Mouse (Mus musculus): ENCODE results near the gene Dnajc22. TPM values are rescaled to one million over a fixed set of nuclear protein-coding genes. Genes with fewer than 3 reads are reported as not detected.

The Dnajc22 gene
- polyA plus RNA-seq, 1 experiment from 2014 or later: 0.75 TPM

DNA sequence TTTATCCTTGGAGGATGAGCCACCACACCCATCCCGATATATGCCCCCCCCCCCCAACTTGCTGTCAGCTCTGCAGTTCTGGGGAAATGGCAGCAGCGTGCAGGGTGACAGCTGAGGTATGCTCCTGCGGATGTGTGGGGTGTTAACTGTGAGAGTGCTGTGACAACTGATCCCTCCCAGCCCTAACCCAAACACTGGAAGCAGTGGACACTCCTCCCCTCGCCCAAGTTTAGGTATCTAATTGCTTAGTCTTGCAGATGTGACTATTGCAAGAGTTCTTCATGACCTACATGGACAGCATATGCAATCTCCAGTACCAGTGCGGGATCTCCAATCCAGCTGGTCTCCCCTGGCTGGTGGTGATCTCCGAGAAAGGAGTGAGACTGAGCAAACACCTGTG, 2.4 kb downstream of the Dnajc22 start:
- Histone ChIP-seq H3K9me3 (replicated peaks; ENCODE audit: control insufficient read depth, low read length, poor library complexity, severe bottlenecking) (no peaks in the 10 kb centered on the region), H3K27ac (ENCODE audit: low read length) (no peak overlapping the region), H3K4me2 (ENCODE audit: low read length) (no peak overlapping the region), H3K4me1 (ENCODE audit: control insufficient read depth, insufficient read depth, low read length) (peaks cover 37% of the 10 kb centered on the region), H3K27me3 (ENCODE audit: control insufficient read depth, insufficient read depth, low read depth, low read length) (peaks cover 27% of the 10 kb centered on the region), H3K4me3 (ENCODE audit: low read depth, low read length) (no peak overlapping the region), H3K9ac (ENCODE audit: low read depth, low read length) (no peak overlapping the region), H3K36me3 (ENCODE audit: control insufficient read depth, insufficient read depth, low read length) (no peaks in the 10 kb centered on the region)
- 10% methylated on average over 6 of the region's 6 CpGs for WGBS
- ATAC-seq: no peak

GRCm38 (mm10) chr15:99096061-99096793, 3.3 kb downstream of the Dnajc22 start:
- Histone ChIP-seq H3K4me2 (ENCODE audit: low read length) (peak overlapping the region; percentile 69), H3K27me3 (ENCODE audit: control insufficient read depth, insufficient read depth, low read depth, low read length) (peaks cover 27% of the 10 kb centered on the region), H3K36me3 (ENCODE audit: control insufficient read depth, insufficient read depth, low read length) (no peaks in the 10 kb centered on the region), H3K9ac (ENCODE audit: low read depth, low read length) (peak overlapping the region; percentile 47), H3K27ac (ENCODE audit: low read length) (no peak overlapping the region), H3K9me3 (replicated peaks; ENCODE audit: control insufficient read depth, low read length, poor library complexity, severe bottlenecking) (no peaks in the 10 kb centered on the region), H3K4me1 (ENCODE audit: control insufficient read depth, insufficient read depth, low read length) (peaks cover 37% of the 10 kb centered on the region), H3K4me3 (ENCODE audit: low read depth, low read length) (peak overlapping the region; percentile 39)
- ATAC-seq: no peak
- WGBS: 5% methylated on average over 24 of the region's 24 CpGs

- Histone ChIP-seq H3K36me3 (ENCODE audit: control insufficient read depth, insufficient read depth, low read length) (no peaks in the 10 kb centered on the region), H3K27ac (ENCODE audit: low read length) (no peak overlapping the region), H3K4me1 (ENCODE audit: control insufficient read depth, insufficient read depth, low read length) (peaks cover 37% of the 10 kb centered on the region), H3K4me3 (ENCODE audit: low read depth, low read length) (peak overlapping the region; percentile 39), H3K27me3 (ENCODE audit: control insufficient read depth, insufficient read depth, low read depth, low read length) (peaks cover 27% of the 10 kb centered on the region), H3K9ac (ENCODE audit: low read depth, low read length) (peak overlapping the region; percentile 47), H3K4me2 (ENCODE audit: low read length) (peak overlapping the region; percentile 69), H3K9me3 (replicated peaks; ENCODE audit: control insufficient read depth, low read length, poor library complexity, severe bottlenecking) (no peaks in the 10 kb centered on the region)
- WGBS: 1% methylated on average over 47 of the region's 58 CpGs
- no peak for ATAC-seq
These were observed 4.0 kb downstream of the Dnajc22 start for GRCm38 (mm10) chr15:99096831-99097500.

GRCm38 (mm10) chr15:99097840-99098492, 5.0 kb downstream of the Dnajc22 start:
- Histone ChIP-seq H3K4me3 (ENCODE audit: low read depth, low read length) (peak overlapping the region; percentile 39), H3K4me2 (ENCODE audit: low read length) (peak overlapping the region; percentile 69), H3K4me1 (ENCODE audit: control insufficient read depth, insufficient read depth, low read length) (peaks cover 37% of the 10 kb centered on the region), H3K9ac (ENCODE audit: low read depth, low read length) (peak overlapping the region; percentile 41), H3K36me3 (ENCODE audit: control insufficient read depth, insufficient read depth, low read length) (no peaks in the 10 kb centered on the region), H3K27me3 (ENCODE audit: control insufficient read depth, insufficient read depth, low read depth, low read length) (peaks cover 27% of the 10 kb centered on the region), H3K9me3 (replicated peaks; ENCODE audit: control insufficient read depth, low read length, poor library complexity, severe bottlenecking) (no peaks in the 10 kb centered on the region), H3K27ac (ENCODE audit: low read length) (no peak overlapping the region)
- ATAC-seq: no peak
- under 1% methylated on average over 39 of the region's 39 CpGs for WGBS

GRCm38 (mm10) chr15:99098493-99098861, 5.5 kb downstream of the Dnajc22 start:
- H3K9me3 ChIP-seq (replicated peaks; ENCODE audit: control insufficient read depth, low read length, poor library complexity, severe bottlenecking): no peaks in the 10 kb centered on the region
- peaks cover 27% of the 10 kb centered on the region for H3K27me3 ChIP-seq (ENCODE audit: control insufficient read depth, insufficient read depth, low read depth, low read length)
- no peak overlapping the region for H3K27ac ChIP-seq (ENCODE audit: low read length)
- ATAC-seq: no peak
- WGBS: 0% methylated on average over 9 of the region's 9 CpGs
- peak overlapping the region; percentile 39; the same call in 1 of the 2 replicates for H3K4me3 ChIP-seq (ENCODE audit: low read depth, low read length)
- H3K9ac ChIP-seq (ENCODE audit: low read depth, low read length): peak overlapping the region; percentile 41; the same call in 1 of the 2 replicates
- H3K4me2 ChIP-seq (ENCODE audit: low read length): peak overlapping the region; percentile 69
- peaks cover 32% of the 10 kb centered on the region for H3K4me1 ChIP-seq (ENCODE audit: control insufficient read depth, insufficient read depth, low read length)
- no peaks in the 10 kb centered on the region for H3K36me3 ChIP-seq (ENCODE audit: control insufficient read depth, insufficient read depth, low read length)

DNA sequence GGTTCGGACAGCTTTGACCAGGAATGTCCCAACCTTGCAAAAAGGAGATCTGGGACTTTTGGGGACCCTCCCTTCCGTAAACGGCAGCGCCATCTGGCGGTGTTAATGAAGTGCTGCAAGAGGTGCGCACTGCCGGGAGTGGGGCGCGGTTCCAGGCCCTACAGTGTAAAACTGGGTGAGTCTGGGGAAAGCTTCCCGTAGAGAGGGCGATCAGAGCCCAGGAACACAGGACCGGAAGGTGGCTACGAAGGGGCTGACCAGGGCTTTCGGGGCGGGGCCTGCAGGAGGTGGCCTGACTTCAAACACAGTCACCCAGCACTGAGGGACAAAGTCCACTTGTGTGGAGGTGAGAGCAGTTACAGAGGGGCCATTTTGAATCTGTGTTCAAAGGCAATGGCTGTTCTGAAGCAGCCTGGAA, 6.2 kb downstream of the Dnajc22 start:
- WGBS: 1% methylated on average over 15 of the region's 15 CpGs
- no peaks in the 10 kb centered on the region for H3K36me3 ChIP-seq (ENCODE audit: control insufficient read depth, insufficient read depth, low read length)
- H3K4me2 ChIP-seq (ENCODE audit: low read length): 0 out of 2 replicates have a peak overlapping the region, but pooled peaks have one; percentile 1
- no peak overlapping the region for H3K4me3 ChIP-seq (ENCODE audit: low read depth, low read length)
- no peak overlapping the region for H3K9ac ChIP-seq (ENCODE audit: low read depth, low read length)
- no peak overlapping the region for H3K27ac ChIP-seq (ENCODE audit: low read length)
- H3K9me3 ChIP-seq (replicated peaks; ENCODE audit: control insufficient read depth, low read length, poor library complexity, severe bottlenecking): no peaks in the 10 kb centered on the region
- peaks cover 27% of the 10 kb centered on the region for H3K27me3 ChIP-seq (ENCODE audit: control insufficient read depth, insufficient read depth, low read depth, low read length)
- H3K4me1 ChIP-seq (ENCODE audit: control insufficient read depth, insufficient read depth, low read length): peaks cover 29% of the 10 kb centered on the region
- ATAC-seq: no peak

DNA sequence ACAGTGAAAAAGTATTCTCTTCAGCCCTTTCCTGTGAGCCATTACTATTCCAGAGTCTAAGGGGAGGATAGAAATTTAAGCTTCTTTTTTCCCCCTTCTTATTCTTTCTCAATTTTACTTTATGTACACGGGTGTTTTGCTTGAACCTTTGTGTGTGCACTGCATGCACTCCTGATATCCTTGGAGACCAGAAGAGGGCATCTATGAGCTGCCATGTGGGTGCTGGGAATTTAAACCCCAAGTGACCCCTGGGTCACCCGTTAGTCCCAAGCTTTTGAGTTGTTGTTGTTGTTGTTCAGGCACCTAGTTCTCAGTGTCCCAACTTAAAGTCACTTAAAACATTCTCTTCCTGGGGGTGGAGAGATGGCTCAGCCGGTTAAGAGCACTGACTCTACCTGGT, 7.0 kb downstream of the Dnajc22 start:
- 51% methylated on average over 3 of the region's 3 CpGs for WGBS
- Histone ChIP-seq H3K27me3 (ENCODE audit: control insufficient read depth, insufficient read depth, low read depth, low read length) (peaks cover 23% of the 10 kb centered on the region), H3K4me2 (ENCODE audit: low read length) (no peak overlapping the region)

DNA sequence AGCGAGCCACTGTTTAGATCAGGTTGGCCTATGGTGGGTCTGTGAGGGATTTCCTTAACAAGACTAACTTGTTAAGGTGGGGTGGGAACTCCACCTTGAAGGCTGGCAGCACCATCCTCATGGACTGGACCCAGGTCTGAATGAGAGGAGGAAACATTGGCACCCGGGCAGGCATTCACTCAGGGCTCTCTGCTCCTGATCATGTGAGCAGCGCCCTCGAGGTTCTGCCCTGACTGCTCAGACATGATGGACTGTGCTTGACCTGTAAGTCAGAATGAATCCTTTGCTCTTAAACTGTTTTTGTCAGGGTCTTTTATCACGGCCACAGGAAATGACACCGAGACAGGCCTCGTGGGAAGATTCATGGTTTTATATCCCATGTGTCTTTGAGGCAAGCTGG, 12.3 kb downstream of the Dnajc22 start:
- Histone ChIP-seq H3K27ac (ENCODE audit: low read length) (no peak overlapping the region), H3K4me1 (ENCODE audit: control insufficient read depth, insufficient read depth, low read length) (no peaks in the 10 kb centered on the region), H3K27me3 (ENCODE audit: control insufficient read depth, insufficient read depth, low read depth, low read length) (no peaks in the 10 kb centered on the region), H3K36me3 (ENCODE audit: control insufficient read depth, insufficient read depth, low read length) (no peaks in the 10 kb centered on the region), H3K4me2 (ENCODE audit: low read length) (no peak overlapping the region), H3K9me3 (replicated peaks; ENCODE audit: control insufficient read depth, low read length, poor library complexity, severe bottlenecking) (no peaks in the 10 kb centered on the region), H3K9ac (ENCODE audit: low read depth, low read length) (no peak overlapping the region), H3K4me3 (ENCODE audit: low read depth, low read length) (no peak overlapping the region)
- no peak for ATAC-seq
- WGBS: 85% methylated on average over 7 of the region's 7 CpGs

More for the DNA sequence above, 7.0 kb downstream of the Dnajc22 start:
- Histone ChIP-seq H3K4me1 (ENCODE audit: control insufficient read depth, insufficient read depth, low read length) (peaks cover 24% of the 10 kb centered on the region), H3K27ac (ENCODE audit: low read length) (no peak overlapping the region), H3K9ac (ENCODE audit: low read depth, low read length) (no peak overlapping the region), H3K36me3 (ENCODE audit: control insufficient read depth, insufficient read depth, low read length) (no peaks in the 10 kb centered on the region), H3K4me3 (ENCODE audit: low read depth, low read length) (no peak overlapping the region), H3K9me3 (replicated peaks; ENCODE audit: control insufficient read depth, low read length, poor library complexity, severe bottlenecking) (no peaks in the 10 kb centered on the region)
- ATAC-seq: no peak

DNA sequence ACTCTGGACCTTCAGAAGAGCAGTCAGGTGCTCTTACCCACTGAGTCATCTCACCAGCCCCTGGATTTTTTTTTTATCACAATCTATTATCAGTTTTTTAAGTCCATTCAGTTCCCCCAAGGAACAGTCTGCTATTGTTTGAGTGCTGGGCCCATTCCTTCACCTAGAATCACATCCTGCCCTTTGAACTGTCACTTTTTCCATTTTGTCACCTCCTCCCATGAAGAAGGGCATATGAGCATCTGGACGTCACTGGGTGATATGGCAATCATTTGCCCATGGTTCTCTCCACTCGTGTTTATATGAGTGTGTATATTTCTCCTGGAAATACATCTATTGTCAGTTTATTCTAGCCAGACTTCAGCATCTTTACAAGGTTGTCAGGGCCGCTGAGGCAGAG, 14.9 kb downstream of the Dnajc22 start:
- ATAC-seq: no peak
- no peaks in the 10 kb centered on the region for H3K36me3 ChIP-seq (ENCODE audit: control insufficient read depth, insufficient read depth, low read length)
- no peaks in the 10 kb centered on the region for H3K4me1 ChIP-seq (ENCODE audit: control insufficient read depth, insufficient read depth, low read length)
- H3K9me3 ChIP-seq (replicated peaks; ENCODE audit: control insufficient read depth, low read length, poor library complexity, severe bottlenecking): no peaks in the 10 kb centered on the region
- no peak overlapping the region for H3K4me2 ChIP-seq (ENCODE audit: low read length)
- no peak overlapping the region for H3K9ac ChIP-seq (ENCODE audit: low read depth, low read length)
- no peak overlapping the region for H3K27ac ChIP-seq (ENCODE audit: low read length)
- H3K4me3 ChIP-seq (ENCODE audit: low read depth, low read length): no peak overlapping the region
- H3K27me3 ChIP-seq (ENCODE audit: control insufficient read depth, insufficient read depth, low read depth, low read length): no peaks in the 10 kb centered on the region
- 78% methylated on average over 3 of the region's 3 CpGs for WGBS
